Mouse (Mus musculus): ENCODE measurements around the gene Kcnn3.

Kcnn3 gene

DNA sequence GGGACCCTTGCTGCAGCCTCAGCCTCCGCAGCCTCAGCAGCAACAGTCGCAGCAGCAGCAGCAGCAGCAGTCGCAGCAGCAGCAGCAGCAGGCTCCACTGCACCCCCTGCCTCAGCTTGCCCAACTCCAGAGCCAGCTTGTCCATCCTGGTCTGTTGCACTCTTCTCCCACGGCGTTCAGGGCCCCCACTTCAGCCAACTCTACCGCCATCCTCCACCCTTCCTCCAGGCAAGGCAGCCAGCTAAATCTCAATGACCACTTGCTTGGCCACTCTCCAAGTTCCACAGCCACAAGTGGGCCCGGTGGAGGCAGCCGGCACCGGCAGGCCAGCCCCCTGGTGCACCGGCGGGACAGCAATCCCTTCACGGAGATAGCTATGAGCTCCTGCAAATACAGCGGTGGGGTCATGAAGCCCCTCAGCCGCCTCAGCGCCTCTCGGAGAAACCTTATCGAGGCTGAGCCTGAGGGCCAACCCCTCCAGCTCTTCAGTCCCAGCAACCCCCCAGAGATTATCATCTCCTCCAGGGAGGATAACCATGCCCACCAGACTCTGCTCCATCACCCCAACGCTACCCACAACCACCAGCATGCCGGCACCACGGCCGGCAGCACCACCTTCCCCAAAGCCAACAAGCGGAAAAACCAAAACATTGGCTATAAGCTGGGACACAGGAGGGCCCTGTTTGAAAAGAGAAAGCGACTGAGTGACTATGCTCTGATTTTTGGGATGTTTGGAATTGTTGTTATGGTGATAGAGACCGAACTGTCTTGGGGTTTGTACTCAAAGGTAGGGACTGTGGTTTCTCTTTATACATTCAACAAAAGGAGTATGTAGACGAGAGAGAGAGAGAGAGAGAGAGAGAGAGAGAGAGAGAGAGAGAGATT lies 896 bp downstream of the Kcnn3 start:
- in situ Hi-C loops (cut with MboI, MseI) = no loop called here

DNA sequence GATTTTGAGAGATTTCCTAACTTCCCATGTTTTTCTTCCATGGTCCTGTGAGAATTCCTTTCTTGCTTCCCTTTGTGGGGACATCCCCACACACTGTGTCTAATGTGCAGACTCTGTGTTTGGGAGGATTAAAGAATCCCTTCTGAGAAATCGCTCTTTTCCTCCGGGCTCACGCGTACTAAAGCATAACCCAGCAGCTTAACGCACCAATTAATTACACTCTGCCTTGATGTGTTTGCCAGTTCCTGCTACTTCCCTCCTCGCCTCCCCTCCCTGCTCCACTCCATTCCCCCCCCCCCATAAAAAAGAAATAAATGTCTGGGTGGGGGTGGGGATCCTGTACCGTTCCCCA lies 1.5 kb downstream of the Kcnn3 start:
- in situ Hi-C loops (cut with MboI, MseI) = no loop called here

DNA sequence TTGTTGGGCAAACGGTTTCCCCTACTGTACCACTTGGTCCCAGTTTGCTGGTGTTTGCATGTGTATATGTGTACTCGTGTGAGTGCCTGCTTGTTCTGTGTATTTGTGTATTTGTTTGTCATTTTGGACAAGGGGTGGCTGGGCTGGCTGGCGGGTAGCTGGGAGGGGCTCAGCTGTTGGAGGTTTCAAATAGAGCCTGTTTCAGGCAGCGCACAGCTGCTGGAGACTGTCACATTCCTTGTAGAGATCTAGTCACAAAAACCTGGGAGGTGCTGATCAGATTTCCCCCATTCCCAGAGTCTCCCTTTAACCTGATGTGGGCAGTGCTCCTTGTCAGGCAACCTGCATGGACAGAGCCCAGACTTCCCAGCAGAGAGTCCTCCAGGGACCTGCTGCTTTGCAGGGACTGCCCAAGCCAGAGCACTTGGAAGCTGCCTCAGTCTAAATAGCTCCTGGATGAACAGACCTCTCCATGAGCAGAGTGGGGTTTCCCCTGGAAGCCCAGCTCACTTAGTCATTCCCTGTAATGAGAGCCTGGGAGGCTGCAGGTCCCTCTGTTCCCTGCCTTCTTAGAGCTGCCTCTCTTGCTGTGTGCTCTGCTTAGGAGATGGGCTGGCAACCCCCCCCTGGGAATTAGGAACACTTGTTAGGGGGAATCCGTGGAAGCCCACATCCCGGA lies 2.6 kb downstream of the Kcnn3 start:
- in situ Hi-C loops (cut with MboI, MseI) = no loop called here

DNA sequence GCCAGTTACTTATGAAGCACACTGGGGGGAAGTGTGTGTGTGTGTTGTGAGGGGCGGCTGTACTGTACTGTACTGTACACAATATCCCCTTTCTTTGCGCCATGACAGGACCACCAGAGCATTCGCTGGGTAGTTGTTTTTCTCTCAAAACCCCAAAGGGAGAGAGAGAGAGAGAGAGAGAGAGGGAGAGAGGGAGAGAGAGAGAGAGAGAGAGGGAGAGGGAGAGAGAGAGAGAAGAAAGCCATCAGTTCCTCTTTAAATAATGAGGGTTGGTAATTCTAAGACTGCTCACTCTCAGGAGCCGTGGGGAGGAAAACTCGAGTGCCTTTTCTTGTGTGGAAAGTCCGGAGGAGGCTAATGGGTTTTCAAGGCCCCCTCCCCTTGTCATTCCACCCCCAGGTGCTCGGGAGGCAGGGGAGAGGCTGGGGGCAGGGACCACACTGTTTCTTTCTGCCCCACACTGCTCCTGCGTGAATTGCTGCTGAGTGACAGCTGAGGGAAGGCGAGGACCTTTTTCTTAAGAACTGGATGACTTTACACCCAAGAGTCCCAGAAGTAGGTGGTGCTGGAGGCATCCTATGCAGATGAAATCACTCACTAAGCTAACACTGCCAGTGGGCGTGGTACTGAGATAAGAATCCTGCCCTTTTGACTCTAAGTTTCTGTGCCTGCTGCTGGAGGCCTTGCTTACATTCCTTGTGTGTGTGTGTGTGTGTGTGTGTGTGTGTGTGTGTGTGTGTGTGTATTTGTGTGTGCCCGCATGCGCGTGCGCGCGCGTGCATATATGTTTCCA lies 6.5 kb downstream of the Kcnn3 start:
- in situ Hi-C loops (cut with MboI, MseI) = no loop called here

DNA sequence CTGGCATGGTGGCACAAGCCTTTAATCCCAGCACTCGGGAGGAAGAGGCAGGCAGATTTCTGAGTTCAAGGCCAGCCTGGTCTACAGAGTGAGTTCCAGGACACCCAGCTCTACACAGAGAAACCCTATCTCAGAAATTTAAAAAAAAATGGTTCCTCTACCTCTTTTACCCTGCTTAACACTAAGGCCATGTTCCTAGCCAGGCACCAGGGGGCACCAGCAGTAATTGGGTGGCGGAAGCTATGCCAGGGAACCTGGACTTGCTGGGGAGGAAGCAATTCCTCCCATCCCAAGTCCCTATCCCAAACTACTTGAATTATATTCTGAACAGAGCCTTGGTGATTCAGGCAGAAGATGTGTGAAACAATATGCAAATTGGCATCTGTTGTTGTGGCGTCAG lies 9.8 kb downstream of the Kcnn3 start:
- in situ Hi-C loops (cut with MboI, MseI) = no loop called here

- in situ Hi-C loops (cut with MboI, MseI) = no loop called here
Measured at GRCm38 (mm10) chr3:89534566-89535097, 14.7 kb downstream of the Kcnn3 start.

GRCm38 (mm10) chr3:89535147-89535546 lies 15.2 kb downstream of the Kcnn3 start:
- in situ Hi-C loops (cut with MboI, MseI) = no loop called here

DNA sequence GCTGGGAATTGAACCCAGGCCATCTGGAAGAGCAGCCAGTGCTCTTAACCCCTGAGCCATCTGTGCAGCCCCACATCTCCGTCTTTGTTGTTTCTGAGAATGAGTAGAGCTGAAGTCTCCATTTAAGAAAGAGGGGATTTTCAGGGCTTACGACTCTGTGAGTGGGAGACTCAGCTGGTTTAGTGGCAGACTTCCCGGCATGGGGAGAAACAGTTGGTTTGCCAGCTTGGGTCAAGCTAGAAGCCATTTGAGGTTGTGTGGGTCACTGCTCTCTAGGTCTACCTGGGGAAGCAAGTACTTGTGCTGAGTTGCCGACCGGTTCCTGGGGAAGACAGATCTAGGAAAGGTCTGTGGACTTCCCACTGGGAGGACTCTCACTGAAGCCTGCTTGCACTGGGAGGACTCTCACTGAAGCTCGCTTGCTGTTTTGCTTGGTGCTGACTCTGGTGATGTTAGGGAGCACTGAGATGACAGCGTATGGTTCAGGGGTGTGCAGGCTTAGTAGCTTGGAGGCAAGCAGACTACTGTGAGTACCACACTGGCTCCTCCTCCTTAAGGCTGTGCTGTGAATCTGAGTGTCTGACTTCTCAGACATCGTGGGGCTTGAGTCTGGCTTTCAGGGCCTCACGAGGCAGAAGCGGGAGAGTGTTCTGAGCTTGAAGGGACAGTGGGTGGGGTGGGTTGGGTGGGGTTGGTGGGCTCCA lies 19.2 kb downstream of the Kcnn3 start:
- in situ Hi-C loops (cut with MboI, MseI) = no loop called here

GRCm38 (mm10) chr3:89539740-89540370 lies 19.9 kb downstream of the Kcnn3 start:
- in situ Hi-C loops (cut with MboI, MseI) = no loop called here

DNA sequence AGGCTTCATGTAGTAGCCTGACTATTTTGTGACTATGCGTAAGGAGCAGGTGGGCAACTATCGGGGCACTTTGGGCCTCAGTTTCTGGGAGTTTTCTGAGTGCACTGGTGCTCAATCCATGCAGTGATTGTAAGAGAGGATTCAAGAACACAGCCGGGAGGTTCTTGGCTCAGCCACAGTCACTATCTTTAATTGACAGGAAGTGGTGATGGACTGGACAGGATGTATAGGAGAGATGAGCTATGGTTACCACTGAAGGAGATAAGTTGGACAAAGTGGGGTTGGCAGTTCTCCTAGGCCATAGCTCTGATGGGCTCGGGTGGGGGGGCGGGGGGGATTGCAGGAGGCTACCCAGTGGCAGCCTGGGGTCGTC lies 20.4 kb downstream of the Kcnn3 start:
- in situ Hi-C loops (cut with MboI, MseI) = no loop called here

DNA sequence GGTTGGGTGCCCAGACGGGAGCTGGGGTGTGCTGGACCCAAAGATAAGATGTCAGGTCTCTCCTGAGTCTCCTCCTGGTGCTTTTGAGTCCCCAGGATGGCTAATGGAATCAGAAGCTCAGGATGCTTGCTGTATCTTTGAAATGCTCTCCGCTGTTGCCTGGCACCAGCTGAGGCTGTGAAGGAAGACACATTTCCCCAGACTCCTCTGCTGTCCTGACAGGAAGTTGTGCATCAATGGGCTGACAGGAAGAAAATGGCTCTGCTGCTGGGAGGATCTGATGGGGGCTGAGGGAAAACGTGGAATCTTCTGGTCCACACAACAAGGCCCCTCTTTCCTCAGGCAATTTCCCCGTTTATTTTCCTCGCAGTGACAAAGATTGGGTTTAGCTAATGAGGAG lies 27.0 kb downstream of the Kcnn3 start:
- in situ Hi-C loops (cut with MboI, MseI) = no loop called here

- in situ Hi-C loops (cut with MboI, MseI) = no loop called here
Measured at GRCm38 (mm10) chr3:89548805-89549204, 28.8 kb downstream of the Kcnn3 start.

GRCm38 (mm10) chr3:89549488-89549887 lies 29.5 kb downstream of the Kcnn3 start:
- in situ Hi-C loops (cut with MboI, MseI) = no loop called here

GRCm38 (mm10) chr3:89551880-89552279 lies 31.9 kb downstream of the Kcnn3 start:
- in situ Hi-C loops (cut with MboI, MseI) = no loop called here

- in situ Hi-C loops (cut with MboI, MseI) = no loop called here
Measured at GRCm38 (mm10) chr3:89553432-89553831, 33.5 kb downstream of the Kcnn3 start.

- in situ Hi-C loops (cut with MboI, MseI) = no loop called here
Measured at GRCm38 (mm10) chr3:89553946-89554345, 34.0 kb downstream of the Kcnn3 start.

DNA sequence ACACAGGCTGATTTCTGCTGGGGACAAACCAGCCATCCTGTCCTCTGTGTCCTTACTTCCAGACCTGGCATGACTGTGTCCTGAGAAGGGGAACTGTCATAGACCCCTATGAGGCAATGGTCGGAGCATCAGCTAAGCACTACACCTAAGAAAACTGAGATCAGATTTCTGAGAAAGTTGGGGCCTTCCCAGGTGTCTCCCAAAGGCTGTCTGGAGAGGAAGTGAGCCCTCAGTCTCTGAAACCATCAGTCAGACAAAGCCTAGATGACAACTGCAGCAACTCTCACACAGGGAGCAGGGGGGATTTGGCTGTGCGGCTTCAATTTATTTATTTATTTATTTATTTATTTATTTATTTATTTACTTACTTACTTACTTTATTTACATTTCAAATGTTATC lies 34.6 kb downstream of the Kcnn3 start:
- in situ Hi-C loops (cut with MboI, MseI) = no loop called here

DNA sequence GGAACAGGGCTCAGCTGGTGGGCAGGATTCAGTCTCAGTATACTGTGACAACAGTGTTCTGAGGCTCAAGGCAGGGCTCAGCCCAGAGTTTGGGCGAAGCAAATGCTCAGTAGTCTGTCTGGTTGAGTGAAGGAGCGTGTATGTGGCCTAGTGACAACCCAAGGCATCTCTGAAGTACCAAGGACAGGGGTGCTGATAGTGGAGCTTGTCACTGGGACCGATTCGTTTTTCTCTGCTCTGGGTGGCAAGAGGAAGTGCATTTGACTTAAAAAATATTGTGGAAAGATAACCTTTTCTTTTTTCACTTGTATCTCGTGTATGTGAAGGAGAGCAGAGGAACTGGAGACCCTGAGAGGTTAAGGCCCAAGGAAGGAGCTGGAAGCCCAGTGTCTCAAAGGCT lies 37.8 kb downstream of the Kcnn3 start:
- in situ Hi-C loops (cut with MboI, MseI) = no loop called here

- in situ Hi-C loops (cut with MboI, MseI) = no loop called here
Measured at GRCm38 (mm10) chr3:89558972-89559910, 39.3 kb downstream of the Kcnn3 start.

DNA sequence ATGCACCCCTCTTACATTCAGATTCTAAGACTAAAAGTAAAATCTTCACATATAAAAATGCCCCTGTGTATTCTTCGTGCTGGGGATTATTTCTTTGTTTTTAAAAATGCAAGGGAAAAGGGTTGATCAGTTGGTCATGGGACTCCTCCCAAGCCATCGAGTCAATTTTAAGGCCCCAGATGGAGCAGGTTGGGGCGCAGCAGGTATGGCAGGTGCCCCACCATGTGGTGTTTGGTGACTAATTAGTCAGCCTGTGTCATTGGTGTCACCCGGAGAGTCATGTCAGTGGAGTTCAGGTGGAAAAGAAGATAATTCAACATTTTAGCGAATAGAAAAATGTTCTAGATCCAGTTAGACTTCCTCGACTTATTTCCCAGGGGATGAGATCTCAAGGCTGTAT lies 41.4 kb downstream of the Kcnn3 start:
- in situ Hi-C loops (cut with MboI, MseI) = loop anchor here (5.0 kb wide), 1 partner anchor 44 kb away; no protein-coding TSS in a partner anchor
